Mouse (Mus musculus) thymus, adult 2 months (tissue): ENCODE measurements around the gene Mgam.

Experiments
- CTCF ChIP-seq: fragments of 200-500 bp; IDR thresholded peaks from 2 replicates; pipeline ENCODE4 v1.5.1; 2012; ENCODE audit warnings: mild to moderate bottlenecking, control low read depth, low read length, moderate library complexity, borderline replicate concordance; ENCODE audit not compliant: control insufficient read depth, poor library complexity, insufficient read depth; ENCODE audit errors: extremely low read depth
- POLR2A ChIP-seq: fragments of 200-500 bp; IDR thresholded peaks from 2 replicates; pipeline ENCODE4 v1.6.1; 2012; ENCODE audit warnings: mild to moderate bottlenecking, low read length, control low read depth, moderate library complexity; ENCODE audit not compliant: control insufficient read depth, poor library complexity, insufficient read depth; ENCODE audit errors: extremely low read depth

GRCm38 (mm10) chr6:40610244-40610643, 18.4 kb upstream of the Mgam start:
- TF ChIP-seq CTCF (no peak), POLR2A (no peak)
